Mouse (Mus musculus): ENCODE measurements around the gene H2-K1.

DNA sequence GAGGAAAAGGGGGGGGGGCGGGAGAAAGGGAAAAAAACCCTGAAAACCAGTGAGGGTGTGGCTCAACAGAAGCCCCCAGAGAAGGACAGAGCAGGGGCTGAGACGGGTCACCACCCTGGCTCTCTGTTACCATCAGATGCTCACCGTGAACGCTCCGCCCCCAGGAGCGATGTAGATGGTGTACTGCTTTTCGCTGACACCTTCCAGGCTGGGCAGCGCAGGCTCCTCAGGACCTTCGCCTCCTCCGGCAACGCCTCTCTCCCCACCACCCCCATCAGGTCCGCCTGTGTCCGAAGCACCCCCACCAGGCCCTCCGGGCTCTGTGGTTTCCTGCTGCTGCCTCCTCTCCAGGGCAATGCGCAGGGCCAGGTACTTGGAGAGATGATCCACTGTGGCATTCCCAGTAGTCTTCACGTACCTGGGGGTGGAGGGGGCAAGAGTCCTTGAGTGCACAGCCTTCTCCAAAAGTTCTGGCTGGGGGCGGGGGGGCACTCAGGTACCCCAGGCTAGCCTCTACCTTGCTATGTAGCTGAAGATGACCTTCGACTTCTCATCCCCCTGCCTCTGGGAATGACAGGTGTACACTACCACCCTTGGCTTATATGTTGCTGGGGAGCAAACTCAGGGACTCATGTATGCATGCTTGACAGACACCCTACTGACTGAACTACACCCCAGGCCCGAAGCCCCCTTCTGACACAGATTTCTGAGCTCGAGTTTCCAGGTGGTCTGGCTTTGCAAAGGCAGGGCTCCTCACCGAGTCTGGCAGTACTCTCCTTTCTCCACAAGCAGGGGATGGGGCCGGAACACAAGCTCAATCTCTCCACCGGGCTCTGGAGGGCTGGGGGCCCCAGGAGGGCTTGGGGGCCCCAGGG, 21.6 kb upstream of the H2-K1 start:
- TF ChIP-seq GATA1 (IDR thresholded peaks at IDR 0.05; ENCODE audit: low read length) (no peak), TAL1 (IDR thresholded peaks at IDR 0.05; ENCODE audit: low read length) (no peak)

Data from erythroblast, embryonic 14.5 days (primary cell).